Mouse (Mus musculus) intestine, postnatal 0 days (tissue): ENCODE data around the gene Pus7l. TPM values are rescaled to one million over a fixed set of nuclear protein-coding genes. Genes with fewer than 3 reads are reported as not detected.
A peak's percentile ranks its signal among the peaks of the same experiment; 100 is the strongest.

Experiments used
- ATAC-seq: fragments of 200-750 bp; cut with Nextera tagmentation; 2 replicates; pipeline ENCODE4 v1.8.0; 2017; ENCODE audit warnings: mild to moderate bottlenecking, moderate TSS enrichment, moderate library complexity
- H3K27ac ChIP-seq: fragments of 300-500 bp; sonication (generic); 2 replicates; pipeline ENCODE4 v1.5.1; 2014; ENCODE audit warnings: mild to moderate bottlenecking, low read depth, low read length, moderate library complexity
- H3K27me3 ChIP-seq: fragments of 300-500 bp; sonication (generic); replicated peaks from 2 replicates; pipeline ENCODE4 v1.6.1; 2014; ENCODE audit warnings: low read length, mixed read lengths; ENCODE audit not compliant: control insufficient read depth, insufficient read depth
- H3K36me3 ChIP-seq: fragments of 300-500 bp; sonication (generic); 2 replicates; pipeline ENCODE4 v1.6.1; 2014; ENCODE audit warnings: mild to moderate bottlenecking, moderate library complexity; ENCODE audit not compliant: control insufficient read depth, insufficient read depth
- H3K4me1 ChIP-seq: fragments of 300-500 bp; sonication (generic); replicated peaks from 2 replicates; pipeline ENCODE4 v1.6.1; 2014; ENCODE audit warnings: antibody characterized with exemption, low read length, mixed read lengths; ENCODE audit not compliant: control insufficient read depth, insufficient read depth
- H3K4me2 ChIP-seq: fragments of 300-500 bp; sonication (generic); replicated peaks from 2 replicates; pipeline ENCODE4 v1.6.1; 2014; ENCODE audit warnings: low read depth, mild to moderate bottlenecking, moderate library complexity
- H3K4me3 ChIP-seq: fragments of 300-500 bp; sonication (generic); 2 replicates; pipeline ENCODE4 v1.5.1; 2014; ENCODE audit warnings: low read depth, low read length
- H3K9ac ChIP-seq: fragments of 300-500 bp; sonication (generic); 2 replicates; pipeline ENCODE4 v1.6.1; 2014; ENCODE audit warnings: mild to moderate bottlenecking, low read depth, low read length
- H3K9me3 ChIP-seq: fragments of 300-500 bp; sonication (generic); 2 replicates; pipeline ENCODE4 v1.6.1; 2016; ENCODE audit warnings: mixed run types; ENCODE audit not compliant: control insufficient read depth
- CTCF ChIP-seq: sonication (generic); IDR thresholded peaks from 2 replicates; pipeline ENCODE4 v1.5.1; 2016; ENCODE audit warnings: low read depth, mild to moderate bottlenecking, control low read depth, antibody characterized with exemption, moderate library complexity
- WGBS: fragments of 180-500 bp; shearing (Covaris S2); extraction: QIAGEN DNeasy Blood & Tissue Kit; methylation state at CpG from one replicate; pipeline ENCODE4 v1.1.7; 2014; 5-methylcytosine and 5-hydroxymethylcytosine counted together
- polyA plus RNA-seq: library from polyadenylated mRNA; unstranded; fragments of >200 nt; fragmentation: Nextera tagmentation; extraction: Ambion mirVana; gene quantifications from 2 replicates; pipeline ENCODE4 v1.2.1, GENCODE M21; 2015

Pus7l gene
- polyA plus RNA-seq, result 2.7 and 2.8 TPM in 2 replicates

DNA sequence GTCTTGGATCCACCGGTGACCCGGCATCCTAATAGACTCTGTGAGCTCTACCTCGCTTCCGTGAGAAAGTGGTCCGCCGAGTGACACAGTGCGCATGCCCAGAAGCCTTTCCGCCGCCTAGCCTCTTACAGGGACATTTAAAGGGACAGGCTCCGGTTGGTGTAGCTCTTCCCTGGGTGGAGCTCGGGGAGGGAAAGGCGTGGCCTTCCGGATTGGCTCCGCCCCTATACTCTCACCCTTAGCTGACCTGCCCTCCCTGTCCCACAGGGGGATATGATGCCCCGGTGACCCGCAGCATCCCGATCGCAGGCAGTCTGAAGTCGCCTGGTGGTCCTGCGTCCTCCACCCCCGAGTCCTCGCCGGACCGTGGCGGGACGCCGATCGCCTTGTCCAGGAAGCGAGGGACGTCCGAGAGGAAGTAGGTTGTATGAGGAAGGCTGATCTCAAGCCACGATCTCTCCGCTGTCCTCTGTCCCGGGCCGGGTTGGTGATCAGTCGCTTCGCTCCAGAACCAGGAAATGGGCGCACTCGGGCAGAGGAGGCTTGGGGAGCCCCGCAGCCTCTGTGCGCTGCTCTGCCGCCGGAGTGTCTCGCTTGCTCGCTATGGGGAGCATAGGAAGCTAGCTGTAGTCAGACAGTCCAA lies at the start of gene Pus7l, which contains the start of gene Irak4:
TSS of gene Pus7l (minus strand) at position 139 of the 643 bp plus-strand sequence.
TSS of gene Irak4 (plus strand) at position 235 of the 643 bp plus-strand sequence.
- peak; percentile 45; the same call in 1 of the 2 replicates for TF ChIP-seq CTCF
- Histone ChIP-seq H3K9ac (peak within 1 kb of the TSS; percentile 68), H3K36me3 (peaks cover 4% of the 10 kb centered on the region), H3K4me2 (peak within 1 kb of the TSS; percentile 76), H3K4me1 (peaks cover 6% of the 10 kb centered on the region; the same call in 1 of the 2 replicates), H3K9me3 (no peaks in the 10 kb centered on the region), H3K4me3 (peak within 1 kb of the TSS; percentile 87), H3K27ac (peak within 1 kb of the TSS; percentile 94), H3K27me3 (no peaks in the 10 kb centered on the region)
- under 1% methylated on average over 45 of the region's 45 CpGs for WGBS
- ATAC-seq, result peak; percentile 99

- WGBS, result 46% methylated on average over 4 of the region's 4 CpGs
- Histone ChIP-seq H3K4me2 (no peak overlapping the region), H3K27ac (no peak overlapping the region), H3K9me3 (no peaks in the 10 kb centered on the region), H3K36me3 (no peaks in the 10 kb centered on the region; the same call in 1 of the 2 replicates), H3K4me3 (no peak overlapping the region), H3K4me1 (no peaks in the 10 kb centered on the region), H3K9ac (no peak overlapping the region), H3K27me3 (no peaks in the 10 kb centered on the region)
- TF ChIP-seq CTCF, result no peak
- no peak for ATAC-seq
These were observed 48.0 kb upstream of the Pus7l start for GRCm38 (mm10) chr15:94591356-94591755.

DNA sequence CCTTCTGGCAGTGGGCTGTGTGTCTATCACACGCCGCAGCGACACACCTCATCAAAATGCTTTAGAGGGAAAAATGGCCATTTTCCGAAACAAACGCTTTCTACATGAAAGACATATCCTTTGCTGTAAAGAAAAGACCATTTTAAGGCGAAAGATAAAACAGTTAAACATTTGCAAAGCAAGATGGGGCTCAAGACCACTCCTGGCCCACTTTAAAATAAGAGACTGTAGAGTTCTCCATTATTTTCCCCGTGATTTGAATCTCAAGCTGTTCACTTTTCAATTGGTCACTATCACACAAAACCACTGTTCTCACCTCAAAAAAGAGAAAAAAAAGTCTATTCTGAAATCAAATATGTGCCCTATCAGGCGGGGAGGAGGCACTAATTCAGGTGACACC lies 46.7 kb upstream of the Pus7l start:
- WGBS, result 13% methylated on average over 8 of the region's 8 CpGs
- Histone ChIP-seq H3K4me1 (no peaks in the 10 kb centered on the region), H3K4me3 (peak overlapping the region; percentile 100), H3K4me2 (peak overlapping the region; percentile 60), H3K36me3 (peaks cover 10% of the 10 kb centered on the region), H3K9me3 (no peaks in the 10 kb centered on the region), H3K27me3 (no peaks in the 10 kb centered on the region), H3K9ac (no peak overlapping the region; the same call in 1 of the 2 replicates), H3K27ac (0 out of 2 replicates have a peak overlapping the region, but pooled peaks have one; percentile 15)
- ATAC-seq, result peak; percentile 0; the same call in 1 of the 2 replicates
- no peak for TF ChIP-seq CTCF

- H3K4me3 ChIP-seq, result peak within 1 kb of the TSS; percentile 100
- no peaks in the 10 kb centered on the region for H3K9me3 ChIP-seq
- peak; percentile 57 for TF ChIP-seq CTCF
- WGBS, result under 1% methylated on average over 57 of the region's 70 CpGs
- peak; percentile 97 for ATAC-seq
- peak within 1 kb of the TSS; percentile 99 for H3K9ac ChIP-seq
- no peaks in the 10 kb centered on the region for H3K27me3 ChIP-seq
- H3K36me3 ChIP-seq, result peaks cover 17% of the 10 kb centered on the region
- H3K27ac ChIP-seq, result peak within 1 kb of the TSS; percentile 91
- no peaks in the 10 kb centered on the region for H3K4me1 ChIP-seq
- peak within 1 kb of the TSS; percentile 61 for H3K4me2 ChIP-seq
These were observed 46.1 kb upstream of the Pus7l start, which contains the start of gene Twf1 for GRCm38 (mm10) chr15:94589219-94590075. Gene Twf1 (minus strand): TSS chr15:94589889.

DNA sequence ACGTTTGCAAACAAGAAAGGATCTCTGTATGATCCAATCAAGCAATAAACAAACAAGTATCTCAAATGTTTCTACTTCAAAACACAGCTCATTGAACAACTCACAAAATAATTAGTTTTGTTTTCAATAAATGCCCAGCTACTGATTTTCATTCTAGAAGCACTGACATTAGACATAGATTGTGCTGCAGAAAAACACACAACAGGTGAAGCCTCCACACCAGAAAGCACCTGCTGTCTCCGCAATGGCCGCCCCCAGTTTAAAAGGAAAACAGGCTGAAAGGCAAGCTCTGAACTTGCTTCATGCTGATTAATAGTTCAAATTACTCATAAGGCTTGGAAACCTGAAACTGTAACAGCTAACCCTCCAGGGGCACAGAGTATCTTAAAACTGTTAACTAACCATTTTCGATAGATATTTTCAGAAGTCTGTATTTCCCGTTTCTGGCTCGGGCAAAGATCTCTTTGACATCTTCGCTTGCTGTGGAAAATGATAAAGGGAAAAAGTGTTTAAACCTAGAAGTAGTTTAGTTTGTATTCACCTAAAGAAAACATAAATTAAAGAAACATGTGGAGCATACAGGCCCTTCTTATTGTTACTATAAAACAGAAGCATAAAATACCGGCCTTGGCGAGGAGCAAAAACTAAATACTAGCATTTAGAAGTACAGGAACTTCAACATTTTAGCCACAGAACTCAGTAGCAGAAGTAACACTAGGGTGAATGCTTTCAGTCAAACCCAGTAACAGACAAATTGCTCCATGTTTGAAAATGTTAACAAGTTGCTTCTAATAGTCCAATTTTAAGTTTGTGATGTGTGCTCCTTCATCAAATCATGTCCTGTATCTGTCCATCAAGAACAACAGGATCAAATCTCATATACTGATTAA lies 44.7 kb upstream of the Pus7l start:
- no peak for TF ChIP-seq CTCF
- H3K9me3 ChIP-seq, result no peaks in the 10 kb centered on the region
- no peaks in the 10 kb centered on the region for H3K27me3 ChIP-seq
- peak overlapping the region; percentile 61 for H3K4me2 ChIP-seq
- H3K9ac ChIP-seq, result peak overlapping the region; percentile 22
- 67% methylated on average over 9 of the region's 9 CpGs for WGBS
- H3K4me1 ChIP-seq, result no peaks in the 10 kb centered on the region
- no peak overlapping the region for H3K27ac ChIP-seq
- ATAC-seq, result no peak
- H3K36me3 ChIP-seq, result peaks cover 30% of the 10 kb centered on the region
- H3K4me3 ChIP-seq, result peak overlapping the region; percentile 100
